Mouse (Mus musculus) cortical plate, adult 2 months (tissue): ENCODE data around the gene Ppan. TPM values are rescaled to one million over a fixed set of nuclear protein-coding genes. Genes with fewer than 3 reads are reported as not detected.

Source experiments
- H3K27ac ChIP-seq: fragments of 200-500 bp; 2 replicates; pipeline ENCODE4 v1.5.1; 2012; ENCODE audit warnings: low read length, control low read depth, inconsistent platforms; ENCODE audit not compliant: insufficient read depth
- H3K4me1 ChIP-seq: fragments of 200-500 bp; 2 replicates; pipeline ENCODE4 v1.6.1; 2011; ENCODE audit warnings: low read length; ENCODE audit not compliant: control insufficient read depth, insufficient read depth
- H3K4me3 ChIP-seq: fragments of 200-500 bp; 2 replicates; pipeline ENCODE4 v1.5.1; 2011; ENCODE audit warnings: mild to moderate bottlenecking, low read length, control low read depth; ENCODE audit not compliant: insufficient read depth
- CTCF ChIP-seq: fragments of 200-500 bp; IDR thresholded peaks from 2 replicates; pipeline ENCODE4 v1.5.1; 2011; ENCODE audit warnings: mild to moderate bottlenecking, control low read depth, low read length; ENCODE audit not compliant: insufficient read depth; ENCODE audit errors: extremely low read depth
- POLR2A ChIP-seq: fragments of 200-500 bp; IDR thresholded peaks from 2 replicates; pipeline ENCODE4 v1.6.1; 2011; ENCODE audit warnings: mild to moderate bottlenecking, low read length, control low read depth; ENCODE audit not compliant: insufficient read depth; ENCODE audit errors: extremely low read depth
- polyA plus RNA-seq: library from polyadenylated mRNA; depleted of rRNA; stranded (reverse); fragments of >200 nt; gene quantifications from 2 replicates; pipeline ENCODE4 v1.2.3, GENCODE M21; 2012

The Ppan gene
- polyA plus RNA-seq, 1 experiment: 41.7 TPM

DNA sequence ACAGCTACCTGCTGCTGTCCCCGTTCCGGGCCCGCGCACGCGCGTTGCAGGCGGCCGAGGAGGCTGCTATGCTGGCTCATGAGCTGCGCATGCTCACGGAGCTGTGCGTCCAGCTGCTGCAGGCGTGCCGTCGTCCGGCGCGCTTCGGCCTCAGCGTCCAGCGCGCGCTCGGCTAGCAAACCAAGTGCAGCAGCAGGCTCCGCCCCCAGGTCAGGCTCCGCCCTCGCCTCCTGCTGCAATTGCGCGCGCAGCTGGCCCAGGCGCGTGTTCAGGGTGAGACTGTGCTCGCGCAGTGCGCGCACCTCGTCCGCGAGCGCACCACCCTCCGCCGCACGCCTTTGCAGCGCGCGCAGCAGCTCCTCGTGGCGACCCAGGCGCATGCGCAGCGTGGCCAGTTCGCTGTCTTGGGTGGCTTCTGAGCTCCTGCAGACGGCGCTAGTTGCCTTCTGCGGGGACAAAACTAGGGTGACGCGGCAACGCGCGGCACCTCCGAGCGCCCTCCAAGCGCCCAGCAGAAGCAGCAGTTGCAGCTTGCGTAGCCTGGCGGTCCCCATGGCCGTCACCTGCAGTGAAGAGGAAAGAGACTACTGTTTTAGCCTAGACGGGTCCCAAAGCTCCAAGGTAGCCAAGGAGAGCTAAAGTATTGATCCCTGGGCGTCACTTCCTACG, 9.8 kb upstream of the Ppan start:
- Histone ChIP-seq H3K4me3 (peak overlapping the region; percentile 38), H3K27ac (peak overlapping the region; percentile 90), H3K4me1 (no peaks in the 10 kb centered on the region)
- TF ChIP-seq CTCF (peak; percentile 75), POLR2A (peak; percentile 92)

GRCm38 (mm10) chr9:20878710-20879065, 9.3 kb upstream of the Ppan start:
- peak overlapping the region; percentile 38 for H3K4me3 ChIP-seq
- no peaks in the 10 kb centered on the region for H3K4me1 ChIP-seq
- no peak for TF ChIP-seq POLR2A
- no peak for TF ChIP-seq CTCF
- peak overlapping the region; percentile 90 for H3K27ac ChIP-seq

DNA sequence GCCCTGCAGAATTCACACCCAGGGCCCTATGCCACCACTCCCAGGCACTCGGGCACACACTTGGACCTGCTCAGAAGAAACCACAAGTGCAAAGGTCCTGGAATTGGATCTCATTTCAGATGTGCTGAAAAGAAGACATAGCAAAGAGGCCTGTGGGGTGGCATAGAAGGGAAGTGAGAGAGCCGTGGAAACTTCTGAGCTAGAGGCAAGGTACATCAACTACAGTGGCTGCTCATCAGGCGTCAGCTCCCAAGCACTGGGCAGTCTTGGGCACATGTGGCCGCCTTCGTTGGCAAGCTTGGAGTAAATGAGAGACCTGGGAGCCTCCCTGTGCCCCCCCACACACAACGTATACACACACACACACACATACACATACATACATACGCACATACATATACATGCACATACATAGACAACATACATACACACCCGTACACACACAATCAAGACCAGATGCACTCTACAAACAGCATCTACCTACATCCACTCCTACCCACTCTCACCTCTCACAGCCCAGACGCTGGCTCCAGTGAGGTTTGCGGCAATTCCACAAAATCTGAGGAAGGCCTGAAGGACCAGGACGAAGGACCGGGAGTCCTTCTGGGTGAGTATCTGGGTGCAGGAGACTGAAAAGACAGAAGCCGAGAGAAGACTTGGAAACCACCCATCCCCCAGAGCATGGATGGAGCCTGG, 8.7 kb upstream of the Ppan start, which contains the start of gene Angptl6:
Angptl6 (minus strand) TSS at position 631 of the 696 bp plus-strand sequence.
- peak within 1 kb of the TSS; percentile 38 for H3K4me3 ChIP-seq
- no peaks in the 10 kb centered on the region for H3K4me1 ChIP-seq
- no peak for TF ChIP-seq POLR2A
- no peak for TF ChIP-seq CTCF
- H3K27ac ChIP-seq: peak within 1 kb of the TSS; percentile 90

DNA sequence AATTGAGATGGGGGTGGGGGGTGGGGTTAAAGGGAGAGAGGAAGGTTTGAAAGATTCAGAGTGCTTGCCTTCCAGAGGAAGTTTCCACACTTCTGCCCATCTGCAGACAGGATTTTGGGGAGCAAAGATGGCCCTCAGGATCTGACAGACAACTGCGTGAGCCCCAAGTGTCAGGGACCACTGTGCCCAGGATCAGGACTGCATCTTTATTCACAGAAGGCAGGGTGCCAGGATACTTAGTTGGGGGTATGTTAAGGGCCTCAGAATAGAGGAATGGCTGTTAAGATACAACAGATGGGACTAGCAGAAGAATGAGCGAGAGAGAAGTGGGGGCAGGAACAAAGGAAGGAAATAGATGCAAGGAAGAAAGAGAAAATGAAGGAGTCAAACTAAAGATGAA, 1.4 kb upstream of the Ppan start:
- no peak overlapping the region for H3K4me3 ChIP-seq
- no peak for TF ChIP-seq CTCF
- TF ChIP-seq POLR2A: no peak
- H3K4me1 ChIP-seq: no peaks in the 10 kb centered on the region
- no peak overlapping the region for H3K27ac ChIP-seq

DNA sequence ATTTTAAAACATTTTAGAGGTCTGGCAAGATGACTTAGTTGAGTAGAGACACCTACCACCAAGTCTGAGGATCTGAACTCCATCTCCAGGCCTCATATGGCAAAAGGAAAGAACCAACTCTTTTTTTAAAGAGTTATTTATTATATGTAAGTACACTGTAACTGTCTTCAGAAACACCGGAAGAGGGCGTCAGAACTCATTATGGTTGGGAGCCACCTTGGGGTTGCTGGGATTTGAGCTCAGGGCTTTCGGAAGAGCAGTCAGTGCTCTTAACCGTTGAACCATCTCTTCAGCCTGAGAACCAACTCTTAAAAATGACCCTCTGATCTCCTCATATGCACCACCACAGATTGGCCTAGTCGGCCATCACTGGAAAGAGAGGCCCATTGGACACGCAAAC, 784 bp upstream of the Ppan start:
- H3K4me1 ChIP-seq: no peaks in the 10 kb centered on the region
- no peak overlapping the region; the same call in 1 of the 2 replicates for H3K4me3 ChIP-seq
- H3K27ac ChIP-seq: no peak overlapping the region
- TF ChIP-seq CTCF (no peak), POLR2A (no peak)

GRCm38 (mm10) chr9:20888386-20888765, 401 bp downstream of the Ppan start:
- Histone ChIP-seq H3K4me1 (no peaks in the 10 kb centered on the region), H3K27ac (no peak overlapping the region), H3K4me3 (peak overlapping the region; percentile 55)
- TF ChIP-seq POLR2A: no peak
- TF ChIP-seq CTCF: no peak

DNA sequence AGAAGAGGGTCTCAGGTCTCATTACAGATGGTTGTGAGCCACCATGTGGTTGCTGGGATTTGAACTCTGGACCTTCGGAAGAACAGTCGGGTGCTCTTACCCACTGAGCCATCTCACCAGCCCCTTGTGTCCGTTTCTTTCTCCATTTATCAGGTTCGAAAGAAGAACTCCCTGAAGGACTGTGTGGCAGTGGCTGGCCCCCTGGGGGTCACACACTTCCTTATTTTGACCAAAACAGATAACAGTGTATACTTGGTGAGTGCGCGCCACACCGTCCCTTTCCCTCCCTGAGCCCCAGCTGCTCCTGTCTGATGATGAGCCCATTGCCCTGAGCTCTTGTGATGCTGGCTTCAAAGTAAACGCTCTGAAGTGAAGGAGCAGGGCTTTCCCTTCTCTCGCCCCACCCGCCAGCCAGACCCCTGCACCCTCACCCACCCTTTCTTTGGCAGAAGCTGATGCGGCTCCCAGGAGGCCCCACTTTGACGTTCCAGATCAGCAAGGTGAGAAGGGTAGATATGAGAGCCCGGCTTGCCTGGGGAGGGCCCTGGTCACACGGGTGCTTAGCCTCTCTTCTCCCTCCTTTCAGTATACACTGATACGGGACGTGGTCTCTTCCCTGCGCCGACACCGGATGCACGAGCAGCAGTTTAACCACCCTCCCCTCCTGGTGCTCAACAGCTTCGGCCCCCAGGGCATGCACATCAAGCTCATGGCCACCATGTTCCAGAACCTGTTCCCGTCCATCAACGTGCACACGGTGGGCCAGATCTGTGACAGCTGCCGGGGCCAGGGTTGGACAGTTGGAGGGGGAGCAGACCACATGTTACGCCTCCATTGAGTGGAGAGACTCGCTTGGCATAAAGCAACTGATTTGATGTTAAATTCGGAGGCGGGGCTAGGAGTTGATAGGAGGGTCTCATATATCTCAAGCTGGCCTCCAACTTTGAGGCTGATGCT, 1.5 kb downstream of the Ppan start:
- no peak overlapping the region for H3K27ac ChIP-seq
- TF ChIP-seq CTCF (no peak), POLR2A (no peak)
- H3K4me3 ChIP-seq: no peak overlapping the region; the same call in 1 of the 2 replicates
- no peaks in the 10 kb centered on the region for H3K4me1 ChIP-seq

DNA sequence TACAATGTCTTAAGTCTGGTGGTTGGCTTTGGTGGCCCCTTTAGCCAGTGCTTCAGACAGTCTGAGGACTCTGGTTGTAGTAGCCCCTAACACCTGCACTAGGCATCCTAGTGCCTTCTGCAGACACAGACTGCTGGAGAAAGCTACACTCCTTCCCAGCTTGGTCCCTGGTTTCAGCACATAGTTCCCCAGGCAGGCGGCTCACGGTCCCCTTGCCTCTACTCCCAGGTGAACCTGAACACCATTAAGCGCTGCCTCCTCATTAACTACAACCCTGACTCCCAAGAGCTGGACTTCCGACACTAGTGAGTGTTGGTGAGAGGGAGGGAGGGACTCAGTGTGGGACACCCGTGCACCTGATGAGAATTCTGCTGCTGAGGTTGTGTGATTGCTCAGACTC, 2.4 kb downstream of the Ppan start:
- TF ChIP-seq POLR2A (no peak), CTCF (no peak)
- Histone ChIP-seq H3K27ac (no peak overlapping the region), H3K4me3 (no peak overlapping the region), H3K4me1 (no peaks in the 10 kb centered on the region)

- Histone ChIP-seq H3K27ac (no peak overlapping the region), H3K4me3 (no peak overlapping the region), H3K4me1 (no peaks in the 10 kb centered on the region)
- TF ChIP-seq POLR2A: no peak
- no peak for TF ChIP-seq CTCF
Observed at GRCm38 (mm10) chr9:20891339-20892103, 3.5 kb downstream of the Ppan start.
